Mouse (Mus musculus) C2C12 (cell line): ENCODE measurements around the gene Ssh3.

Source experiments
- CEBPB ChIP-seq: IDR thresholded peaks from one replicate; pipeline ENCODE4 v1.6.1; 2011; ENCODE audit warnings: low read depth, mild to moderate bottlenecking, control low read depth, moderate library complexity
- CTCF ChIP-seq: IDR thresholded peaks from one replicate; pipeline ENCODE4 v1.5.1; 2011; ENCODE audit not compliant: control insufficient read depth, insufficient read depth, insufficient read length
- FOSL1 ChIP-seq: IDR thresholded peaks from one replicate; pipeline ENCODE4 v1.8.0; 2011; ENCODE audit warnings: mild to moderate bottlenecking, low read length; ENCODE audit not compliant: poor library complexity, insufficient read depth, severe bottlenecking
- MAX ChIP-seq: IDR thresholded peaks from one replicate; pipeline ENCODE4 v1.6.1; 2011; ENCODE audit warnings: mild to moderate bottlenecking, control low read depth
- MYOD1 ChIP-seq: IDR thresholded peaks from one replicate; pipeline ENCODE4 v1.6.1; 2011; ENCODE audit warnings: low read depth; ENCODE audit not compliant: control insufficient read depth, insufficient read length
- MYOG ChIP-seq: IDR thresholded peaks from one replicate; pipeline ENCODE4 v1.6.1; 2011; ENCODE audit not compliant: control insufficient read depth, insufficient read length; ENCODE audit errors: extremely low read depth
- USF1 ChIP-seq: IDR thresholded peaks from one replicate; pipeline ENCODE4 v1.6.1; 2011; ENCODE audit warnings: low read depth, mild to moderate bottlenecking, control low read depth, moderate library complexity

GRCm38 (mm10) chr19:4213524-4213974 lies 55.4 kb downstream of the Ssh3 start:
- TF ChIP-seq CTCF (no peak), CEBPB (peak; percentile 71), USF1 (peak; percentile 12), FOSL1 (peak; percentile 12), MYOD1 (peak; percentile 36), MYOG (no peak), MAX (peak; percentile 56)
